Mouse (Mus musculus): ENCODE measurements at regions not wholly inside any gene's neighbourhood (a gene's known extent, or its start where the extent isn't known, plus 50 kb on each side); places are given as distances from the start of the nearest gene placed in this dataset.

GRCm38 (mm10) chr7:96081676-96082075 lies 89.4 kb upstream of the Tenm4 start:
- Histone ChIP-seq H3K27ac (replicated peaks; ENCODE audit: low read depth, low read length) (no peak overlapping the region), H3K27me3 (ENCODE audit: control insufficient read depth, insufficient read depth, low read length) (no peaks in the 10 kb centered on the region), H3K4me1 (ENCODE audit: control insufficient read depth, insufficient read depth, low read length) (no peaks in the 10 kb centered on the region), H3K4me3 (ENCODE audit: low read depth, low read length) (no peak overlapping the region), H3K9ac (replicated peaks; ENCODE audit: low read length) (no peak overlapping the region), H3K9me3 (replicated peaks; ENCODE audit: control insufficient read depth, low read length) (no peaks in the 10 kb centered on the region), H3K36me3 (replicated peaks; ENCODE audit: control insufficient read depth, insufficient read depth, low read depth, low read length) (no peaks in the 10 kb centered on the region), H3K4me2 (ENCODE audit: low read depth, low read length) (no peak overlapping the region)
- DNase-seq (ENCODE audit: low spot score) (no peak), ATAC-seq (replicated peaks; ENCODE audit: insufficient number of reproducible peaks, low FRiP score, low TSS enrichment, low read depth) (no peak)
- WGBS, result 60% methylated on average over 4 of the region's 4 CpGs

- Histone ChIP-seq H3K4me3 (ENCODE audit: low read depth, low read length) (no peak overlapping the region), H3K27me3 (ENCODE audit: control insufficient read depth, insufficient read depth, low read length) (no peaks in the 10 kb centered on the region), H3K9me3 (replicated peaks; ENCODE audit: control insufficient read depth, low read length) (no peaks in the 10 kb centered on the region), H3K36me3 (replicated peaks; ENCODE audit: control insufficient read depth, insufficient read depth, low read depth, low read length) (no peaks in the 10 kb centered on the region), H3K27ac (replicated peaks; ENCODE audit: low read depth, low read length) (no peak overlapping the region), H3K4me2 (ENCODE audit: low read depth, low read length) (no peak overlapping the region), H3K9ac (replicated peaks; ENCODE audit: low read length) (no peak overlapping the region), H3K4me1 (ENCODE audit: control insufficient read depth, insufficient read depth, low read length) (no peaks in the 10 kb centered on the region)
- 67% methylated on average over 4 of the region's 4 CpGs for WGBS
- DNase-seq (ENCODE audit: low spot score), result no peak
- ATAC-seq (replicated peaks; ENCODE audit: insufficient number of reproducible peaks, low FRiP score, low TSS enrichment, low read depth), result no peak
Observed at GRCm38 (mm10) chr7:96095185-96095584, 75.9 kb upstream of the Tenm4 start.

DNA sequence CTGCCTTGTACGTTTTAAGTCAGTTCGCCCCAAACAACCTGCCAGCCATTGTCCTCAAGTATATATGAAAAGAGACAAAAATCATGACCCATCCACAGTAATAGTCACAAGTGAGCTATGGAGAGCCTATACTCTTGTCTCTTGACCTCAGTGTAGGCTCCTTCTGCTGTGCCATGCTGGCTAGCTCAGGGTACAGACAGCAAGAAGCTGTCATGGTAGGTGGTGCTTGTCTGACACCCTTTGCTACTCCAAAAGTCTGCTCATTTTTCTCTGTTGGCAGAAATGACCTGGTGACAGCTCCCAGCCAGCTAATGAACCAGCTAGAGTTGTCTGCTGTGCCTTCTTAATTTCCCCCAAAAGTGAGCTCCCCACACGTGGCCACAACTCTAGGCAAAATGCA lies 75.3 kb upstream of the Tenm4 start:
- ATAC-seq (replicated peaks; ENCODE audit: insufficient number of reproducible peaks, low FRiP score, low TSS enrichment, low read depth), result no peak
- H3K4me1 ChIP-seq (ENCODE audit: control insufficient read depth, insufficient read depth, low read length), result no peaks in the 10 kb centered on the region
- no peak overlapping the region for H3K9ac ChIP-seq (replicated peaks; ENCODE audit: low read length)
- H3K27me3 ChIP-seq (ENCODE audit: control insufficient read depth, insufficient read depth, low read length), result no peaks in the 10 kb centered on the region
- H3K4me2 ChIP-seq (ENCODE audit: low read depth, low read length), result no peak overlapping the region
- no peak for DNase-seq (ENCODE audit: low spot score)
- H3K36me3 ChIP-seq (replicated peaks; ENCODE audit: control insufficient read depth, insufficient read depth, low read depth, low read length), result no peaks in the 10 kb centered on the region
- H3K9me3 ChIP-seq (replicated peaks; ENCODE audit: control insufficient read depth, low read length), result no peaks in the 10 kb centered on the region
- no peak overlapping the region for H3K4me3 ChIP-seq (ENCODE audit: low read depth, low read length)
- H3K27ac ChIP-seq (replicated peaks; ENCODE audit: low read depth, low read length), result no peak overlapping the region
- WGBS, result 85% methylated on average over 3 of the region's 3 CpGs

GRCm38 (mm10) chr7:96098686-96099376 lies 72.2 kb upstream of the Tenm4 start:
- Histone ChIP-seq H3K27ac (replicated peaks; ENCODE audit: low read depth, low read length) (no peak overlapping the region), H3K9me3 (replicated peaks; ENCODE audit: control insufficient read depth, low read length) (no peaks in the 10 kb centered on the region), H3K27me3 (ENCODE audit: control insufficient read depth, insufficient read depth, low read length) (no peaks in the 10 kb centered on the region), H3K4me1 (ENCODE audit: control insufficient read depth, insufficient read depth, low read length) (no peaks in the 10 kb centered on the region), H3K4me3 (ENCODE audit: low read depth, low read length) (no peak overlapping the region), H3K9ac (replicated peaks; ENCODE audit: low read length) (no peak overlapping the region), H3K4me2 (ENCODE audit: low read depth, low read length) (no peak overlapping the region), H3K36me3 (replicated peaks; ENCODE audit: control insufficient read depth, insufficient read depth, low read depth, low read length) (no peaks in the 10 kb centered on the region)
- no peak for ATAC-seq (replicated peaks; ENCODE audit: insufficient number of reproducible peaks, low FRiP score, low TSS enrichment, low read depth)
- WGBS, result 83% methylated on average over 5 of the region's 5 CpGs
- DNase-seq (ENCODE audit: low spot score), result no peak

DNA sequence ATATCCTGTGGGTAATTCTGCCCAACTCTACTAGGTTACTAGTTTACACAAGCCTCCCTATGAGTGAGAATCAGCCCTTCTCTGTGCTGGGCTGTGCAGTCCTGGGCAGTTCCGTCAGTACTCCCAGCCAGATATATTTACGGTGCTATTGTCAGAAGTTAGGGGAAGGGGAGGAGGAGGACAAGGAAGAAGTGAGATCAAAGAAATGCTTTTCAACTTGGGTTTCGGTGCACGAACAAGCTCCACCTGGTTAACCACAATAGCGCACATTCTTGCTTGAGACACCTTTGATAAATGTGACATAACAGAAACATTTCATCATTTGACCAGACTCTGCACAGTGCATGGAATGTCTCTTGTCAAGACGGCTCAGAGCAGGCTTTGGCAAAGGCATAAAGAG lies 68.3 kb upstream of the Tenm4 start:
- WGBS, result 73% methylated on average over 6 of the region's 6 CpGs
- Histone ChIP-seq H3K4me3 (ENCODE audit: low read depth, low read length) (no peak overlapping the region), H3K4me2 (ENCODE audit: low read depth, low read length) (no peak overlapping the region), H3K27me3 (ENCODE audit: control insufficient read depth, insufficient read depth, low read length) (no peaks in the 10 kb centered on the region), H3K4me1 (ENCODE audit: control insufficient read depth, insufficient read depth, low read length) (no peaks in the 10 kb centered on the region), H3K9ac (replicated peaks; ENCODE audit: low read length) (no peak overlapping the region), H3K27ac (replicated peaks; ENCODE audit: low read depth, low read length) (no peak overlapping the region), H3K9me3 (replicated peaks; ENCODE audit: control insufficient read depth, low read length) (no peaks in the 10 kb centered on the region), H3K36me3 (replicated peaks; ENCODE audit: control insufficient read depth, insufficient read depth, low read depth, low read length) (no peaks in the 10 kb centered on the region)
- ATAC-seq (replicated peaks; ENCODE audit: insufficient number of reproducible peaks, low FRiP score, low TSS enrichment, low read depth) (no peak; the same call in 1 of the 2 replicates), DNase-seq (ENCODE audit: low spot score) (peak; percentile 18)

GRCm38 (mm10) chr7:96108768-96109167 lies 62.3 kb upstream of the Tenm4 start:
- Histone ChIP-seq H3K9ac (replicated peaks; ENCODE audit: low read length) (no peak overlapping the region), H3K9me3 (replicated peaks; ENCODE audit: control insufficient read depth, low read length) (no peaks in the 10 kb centered on the region), H3K36me3 (replicated peaks; ENCODE audit: control insufficient read depth, insufficient read depth, low read depth, low read length) (no peaks in the 10 kb centered on the region), H3K4me2 (ENCODE audit: low read depth, low read length) (no peak overlapping the region), H3K4me1 (ENCODE audit: control insufficient read depth, insufficient read depth, low read length) (no peaks in the 10 kb centered on the region), H3K4me3 (ENCODE audit: low read depth, low read length) (no peak overlapping the region), H3K27me3 (ENCODE audit: control insufficient read depth, insufficient read depth, low read length) (no peaks in the 10 kb centered on the region), H3K27ac (replicated peaks; ENCODE audit: low read depth, low read length) (no peak overlapping the region)
- no peak for ATAC-seq (replicated peaks; ENCODE audit: insufficient number of reproducible peaks, low FRiP score, low TSS enrichment, low read depth)
- no peak for DNase-seq (ENCODE audit: low spot score)
- 90% methylated on average over 2 of the region's 2 CpGs for WGBS

DNA sequence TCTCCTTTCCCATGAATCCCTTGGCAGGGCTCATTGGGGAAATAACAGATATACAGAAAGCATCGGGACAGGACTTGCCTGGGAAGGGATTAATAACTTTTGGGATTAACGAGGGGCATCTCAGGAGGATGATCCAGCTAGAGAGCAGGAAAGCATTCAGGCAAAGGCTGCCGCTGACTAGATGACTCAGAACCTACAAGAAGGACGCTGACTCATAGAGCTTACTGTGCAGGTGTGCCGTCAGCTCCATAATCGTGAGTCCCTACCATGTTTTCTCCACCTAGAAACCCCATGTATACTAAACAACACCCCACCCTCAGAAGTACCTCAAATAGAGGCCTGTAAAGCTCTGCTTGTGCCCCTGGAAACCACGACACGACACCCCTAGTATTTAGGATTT lies 50.9 kb upstream of the Tenm4 start:
- DNase-seq (ENCODE audit: low spot score) (no peak), ATAC-seq (replicated peaks; ENCODE audit: insufficient number of reproducible peaks, low FRiP score, low TSS enrichment, low read depth) (no peak)
- Histone ChIP-seq H3K27ac (replicated peaks; ENCODE audit: low read depth, low read length) (no peak overlapping the region), H3K27me3 (ENCODE audit: control insufficient read depth, insufficient read depth, low read length) (no peaks in the 10 kb centered on the region), H3K9me3 (replicated peaks; ENCODE audit: control insufficient read depth, low read length) (no peaks in the 10 kb centered on the region), H3K4me2 (ENCODE audit: low read depth, low read length) (no peak overlapping the region), H3K4me1 (ENCODE audit: control insufficient read depth, insufficient read depth, low read length) (no peaks in the 10 kb centered on the region), H3K36me3 (replicated peaks; ENCODE audit: control insufficient read depth, insufficient read depth, low read depth, low read length) (no peaks in the 10 kb centered on the region), H3K4me3 (ENCODE audit: low read depth, low read length) (no peak overlapping the region), H3K9ac (replicated peaks; ENCODE audit: low read length) (no peak overlapping the region)
- WGBS, result 76% methylated on average over 8 of the region's 8 CpGs
